Mouse (Mus musculus): Measurements from ENCODE around the gene Nxpe4. TPM values are rescaled to one million over a fixed set of nuclear protein-coding genes. Genes with fewer than 3 reads are reported as not detected.
A peak's percentile ranks its signal among the peaks of the same experiment; 100 is the strongest.
"Not testable (repeated sequence)": the region's sequence is repeated elsewhere in the genome, so short reads cannot be mapped to it uniquely, and the experiment has no call there.

Nxpe4 gene
- polyA plus RNA-seq, 1 experiment from 2014 or later: 4.4 TPM

DNA sequence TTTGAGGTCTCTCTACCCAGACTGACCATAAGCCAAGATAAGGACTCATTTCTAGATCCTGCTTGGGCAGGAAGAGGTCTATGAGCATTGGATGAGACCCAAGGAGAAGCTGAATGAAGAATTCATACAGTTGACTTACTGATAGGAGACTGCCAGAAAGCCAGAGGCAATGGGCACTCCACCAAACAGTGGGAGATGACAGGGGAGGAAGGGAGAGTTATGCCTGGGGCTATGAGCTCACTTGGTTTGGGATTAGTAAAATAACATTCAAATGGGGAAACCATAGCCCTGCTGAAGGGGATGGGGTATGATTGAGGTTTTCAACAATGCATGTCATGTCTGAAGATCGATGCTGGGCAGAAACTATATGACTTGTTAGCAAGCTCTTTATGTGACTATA lies 128.5 kb downstream of the Nxpe4 start:
- Histone ChIP-seq H3K36me3 (ENCODE audit: control insufficient read depth, insufficient read depth, low read length) (no peaks in the 10 kb centered on the region), H3K4me2 (ENCODE audit: low read depth, low read length) (no peak overlapping the region), H3K9me3 (ENCODE audit: control insufficient read depth, low read length) (no peaks in the 10 kb centered on the region), H3K4me1 (ENCODE audit: control insufficient read depth, insufficient read depth, low read length) (no peaks in the 10 kb centered on the region), H3K27me3 (replicated peaks; ENCODE audit: control insufficient read depth, insufficient read depth, low read length) (no peaks in the 10 kb centered on the region), H3K9ac (ENCODE audit: low read depth, low read length) (no peak overlapping the region), H3K27ac (ENCODE audit: low read length) (no peak overlapping the region), H3K4me3 (ENCODE audit: low read length) (no peak overlapping the region)
- no peak for ATAC-seq
- 91% methylated on average over 1 of the region's 1 CpGs for WGBS

DNA sequence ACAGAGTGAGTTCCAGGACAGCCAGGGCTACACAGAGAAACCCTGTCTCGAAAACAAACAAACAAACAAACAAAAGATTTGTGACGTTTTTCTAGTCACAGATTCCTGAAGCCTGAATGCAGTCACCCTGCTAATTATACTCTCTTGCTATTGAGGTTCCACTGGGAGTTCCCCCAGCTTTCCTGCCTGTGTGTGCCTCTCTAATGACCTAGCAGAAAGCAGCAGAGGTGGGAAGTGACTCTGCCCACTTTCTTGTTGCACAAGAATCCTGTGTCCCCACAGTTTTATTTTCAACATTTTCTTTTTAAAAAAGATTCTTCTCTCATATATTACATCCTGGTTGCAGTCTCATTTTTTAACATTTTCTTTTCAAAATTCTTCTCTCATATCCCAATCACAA lies 132.9 kb downstream of the Nxpe4 start:
- H3K4me1 ChIP-seq (ENCODE audit: control insufficient read depth, insufficient read depth, low read length): no peaks in the 10 kb centered on the region
- H3K4me3 ChIP-seq (ENCODE audit: low read length): no peak overlapping the region
- no peaks in the 10 kb centered on the region for H3K9me3 ChIP-seq (ENCODE audit: control insufficient read depth, low read length)
- H3K9ac ChIP-seq (ENCODE audit: low read depth, low read length): no peak overlapping the region
- WGBS: 64% methylated on average over 2 of the region's 2 CpGs
- no peaks in the 10 kb centered on the region for H3K36me3 ChIP-seq (ENCODE audit: control insufficient read depth, insufficient read depth, low read length)
- no peak overlapping the region for H3K27ac ChIP-seq (ENCODE audit: low read length)
- no peaks in the 10 kb centered on the region for H3K27me3 ChIP-seq (replicated peaks; ENCODE audit: control insufficient read depth, insufficient read depth, low read length)
- no peak overlapping the region for H3K4me2 ChIP-seq (ENCODE audit: low read depth, low read length)
- ATAC-seq: no peak

DNA sequence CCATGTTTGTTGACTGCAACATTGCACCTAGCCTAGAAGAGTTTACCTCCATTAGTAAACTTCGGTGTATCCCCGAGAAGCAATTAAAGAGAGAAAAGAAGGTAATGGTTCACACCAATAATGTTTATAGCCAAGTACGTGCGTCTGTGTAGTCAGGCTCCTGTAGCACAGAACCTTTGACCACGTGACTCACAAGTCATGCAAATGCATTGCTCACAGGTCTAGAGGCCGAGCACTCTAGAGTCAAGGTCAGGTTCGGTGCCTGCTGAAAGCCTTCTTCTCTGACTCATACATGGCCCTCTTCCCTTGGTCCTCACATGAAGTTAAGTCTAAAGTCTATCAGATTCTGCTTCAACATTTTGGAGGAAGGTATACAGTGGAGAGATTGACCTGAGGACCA lies 137.2 kb downstream of the Nxpe4 start:
- Histone ChIP-seq H3K9me3 (ENCODE audit: control insufficient read depth, low read length) (no peaks in the 10 kb centered on the region), H3K27ac (ENCODE audit: low read length) (no peak overlapping the region), H3K4me2 (ENCODE audit: low read depth, low read length) (no peak overlapping the region), H3K4me3 (ENCODE audit: low read length) (no peak overlapping the region), H3K27me3 (replicated peaks; ENCODE audit: control insufficient read depth, insufficient read depth, low read length) (no peaks in the 10 kb centered on the region), H3K4me1 (ENCODE audit: control insufficient read depth, insufficient read depth, low read length) (no peaks in the 10 kb centered on the region), H3K36me3 (ENCODE audit: control insufficient read depth, insufficient read depth, low read length) (no peaks in the 10 kb centered on the region), H3K9ac (ENCODE audit: low read depth, low read length) (no peak overlapping the region)
- WGBS: 74% methylated on average over 7 of the region's 7 CpGs
- ATAC-seq: 0 out of 2 replicates have a peak, but pooled peaks have one; percentile 40

DNA sequence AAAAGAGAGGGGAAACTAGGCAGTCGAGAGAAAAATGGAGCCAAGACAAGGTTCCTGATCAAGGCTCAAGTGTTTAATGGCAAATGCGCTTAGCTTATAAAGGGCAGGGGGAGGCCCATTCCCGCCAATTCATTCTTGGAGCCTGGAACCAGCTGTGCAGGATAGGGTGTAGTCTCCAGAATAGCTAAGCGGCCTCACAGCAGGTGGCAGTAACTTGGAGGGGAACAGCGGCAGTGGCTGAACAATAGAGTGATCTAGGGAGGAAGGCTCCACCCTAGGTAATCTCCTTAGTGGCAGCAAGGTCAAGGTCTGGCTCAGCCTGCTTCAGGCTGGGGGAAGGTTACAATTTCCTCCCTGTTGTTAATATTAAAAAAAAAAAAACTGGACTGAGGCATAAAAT lies 141.7 kb downstream of the Nxpe4 start:
- not testable (repeated sequence) for H3K4me3 ChIP-seq (ENCODE audit: low read length); H3K4me2 ChIP-seq (ENCODE audit: low read depth, low read length); H3K27ac ChIP-seq (ENCODE audit: low read length); H3K4me1 ChIP-seq (ENCODE audit: control insufficient read depth, insufficient read depth, low read length); H3K36me3 ChIP-seq (ENCODE audit: control insufficient read depth, insufficient read depth, low read length); H3K9ac ChIP-seq (ENCODE audit: low read depth, low read length); H3K27me3 ChIP-seq (replicated peaks; ENCODE audit: control insufficient read depth, insufficient read depth, low read length); ATAC-seq; H3K9me3 ChIP-seq (ENCODE audit: control insufficient read depth, low read length)
- 54% methylated on average over 5 of the region's 5 CpGs for WGBS

DNA sequence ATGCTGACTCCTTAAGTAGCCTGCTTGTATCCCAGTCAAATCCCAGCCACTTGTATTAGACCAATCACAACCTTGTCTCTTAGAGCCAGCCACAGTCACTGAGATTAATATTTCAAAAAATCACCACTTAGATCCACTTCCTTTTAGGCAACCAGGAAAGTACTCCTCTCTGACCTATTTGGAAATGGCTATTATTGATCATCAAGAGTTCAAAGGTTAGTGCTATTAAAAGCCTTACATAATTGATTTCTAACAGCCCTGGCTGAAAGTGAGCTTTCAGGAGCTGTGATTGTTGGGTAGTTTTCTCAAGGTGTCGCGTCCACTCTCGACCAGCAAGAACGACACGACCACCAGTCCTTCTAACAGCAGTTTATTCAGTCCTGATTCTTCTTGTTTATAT lies 149.4 kb downstream of the Nxpe4 start:
- no peak overlapping the region for H3K27ac ChIP-seq (ENCODE audit: low read length)
- no peaks in the 10 kb centered on the region for H3K4me1 ChIP-seq (ENCODE audit: control insufficient read depth, insufficient read depth, low read length)
- no peak overlapping the region for H3K9ac ChIP-seq (ENCODE audit: low read depth, low read length)
- H3K4me3 ChIP-seq (ENCODE audit: low read length): no peak overlapping the region
- H3K27me3 ChIP-seq (replicated peaks; ENCODE audit: control insufficient read depth, insufficient read depth, low read length): no peaks in the 10 kb centered on the region
- no peak for ATAC-seq
- no peaks in the 10 kb centered on the region for H3K9me3 ChIP-seq (ENCODE audit: control insufficient read depth, low read length)
- H3K4me2 ChIP-seq (ENCODE audit: low read depth, low read length): no peak overlapping the region
- 74% methylated on average over 5 of the region's 5 CpGs for WGBS
- H3K36me3 ChIP-seq (ENCODE audit: control insufficient read depth, insufficient read depth, low read length): no peaks in the 10 kb centered on the region

DNA sequence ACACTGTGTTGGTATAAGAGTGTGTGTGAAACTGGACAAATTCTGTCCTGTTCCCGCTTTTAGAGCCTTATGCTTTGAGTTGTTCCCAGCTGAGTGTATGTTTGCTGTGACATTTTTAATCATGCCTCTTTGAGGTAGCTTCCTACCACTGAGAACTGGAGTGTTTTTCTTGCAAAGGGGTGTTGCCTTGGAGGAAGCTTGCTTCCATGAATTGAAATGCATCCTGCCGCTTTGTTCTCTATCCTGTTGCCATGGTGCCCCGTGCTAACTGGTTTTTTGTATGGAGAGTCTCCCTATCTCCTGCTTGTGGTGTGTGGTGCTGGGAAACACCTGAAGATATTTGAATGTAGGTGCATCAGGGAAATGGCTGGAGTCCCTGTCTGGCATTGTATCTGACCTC lies 152.4 kb downstream of the Nxpe4 start:
- H3K4me3 ChIP-seq (ENCODE audit: low read length): no peak overlapping the region
- H3K9ac ChIP-seq (ENCODE audit: low read depth, low read length): no peak overlapping the region
- H3K9me3 ChIP-seq (ENCODE audit: control insufficient read depth, low read length): no peaks in the 10 kb centered on the region
- H3K4me1 ChIP-seq (ENCODE audit: control insufficient read depth, insufficient read depth, low read length): no peaks in the 10 kb centered on the region
- ATAC-seq: no peak
- H3K27ac ChIP-seq (ENCODE audit: low read length): no peak overlapping the region
- WGBS: 51% methylated on average over 3 of the region's 3 CpGs
- no peaks in the 10 kb centered on the region for H3K27me3 ChIP-seq (replicated peaks; ENCODE audit: control insufficient read depth, insufficient read depth, low read length)
- no peak overlapping the region for H3K4me2 ChIP-seq (ENCODE audit: low read depth, low read length)
- no peaks in the 10 kb centered on the region for H3K36me3 ChIP-seq (ENCODE audit: control insufficient read depth, insufficient read depth, low read length)

DNA sequence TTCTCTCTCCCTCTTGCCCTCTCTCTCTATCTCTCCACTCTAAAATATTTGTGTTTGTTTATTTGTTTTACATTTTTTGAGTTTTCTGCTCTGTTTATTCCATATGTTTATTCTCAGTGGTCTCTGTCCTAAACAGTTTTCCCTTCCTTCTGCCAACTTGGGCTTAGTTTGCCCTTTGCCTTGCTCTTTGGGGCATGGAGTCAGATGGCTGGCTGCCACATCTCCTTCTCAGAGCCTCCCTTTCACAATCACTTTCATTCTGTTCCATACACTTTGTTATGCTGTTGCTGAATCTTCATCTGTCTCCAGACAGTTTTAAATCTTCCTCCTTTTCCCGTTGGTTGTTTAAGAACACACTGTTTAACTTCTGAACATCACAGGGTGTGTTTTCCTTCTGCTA lies 154.0 kb downstream of the Nxpe4 start:
- H3K27me3 ChIP-seq (replicated peaks; ENCODE audit: control insufficient read depth, insufficient read depth, low read length): no peaks in the 10 kb centered on the region
- no peak overlapping the region for H3K9ac ChIP-seq (ENCODE audit: low read depth, low read length)
- H3K4me1 ChIP-seq (ENCODE audit: control insufficient read depth, insufficient read depth, low read length): no peaks in the 10 kb centered on the region
- ATAC-seq: no peak
- no peaks in the 10 kb centered on the region for H3K36me3 ChIP-seq (ENCODE audit: control insufficient read depth, insufficient read depth, low read length)
- 70% methylated on average over 1 of the region's 1 CpGs for whole genome bisulfite sequencing
- H3K4me3 ChIP-seq (ENCODE audit: low read length): no peak overlapping the region
- H3K9me3 ChIP-seq (ENCODE audit: control insufficient read depth, low read length): no peaks in the 10 kb centered on the region
- H3K27ac ChIP-seq (ENCODE audit: low read length): no peak overlapping the region
- no peak overlapping the region for H3K4me2 ChIP-seq (ENCODE audit: low read depth, low read length)

DNA sequence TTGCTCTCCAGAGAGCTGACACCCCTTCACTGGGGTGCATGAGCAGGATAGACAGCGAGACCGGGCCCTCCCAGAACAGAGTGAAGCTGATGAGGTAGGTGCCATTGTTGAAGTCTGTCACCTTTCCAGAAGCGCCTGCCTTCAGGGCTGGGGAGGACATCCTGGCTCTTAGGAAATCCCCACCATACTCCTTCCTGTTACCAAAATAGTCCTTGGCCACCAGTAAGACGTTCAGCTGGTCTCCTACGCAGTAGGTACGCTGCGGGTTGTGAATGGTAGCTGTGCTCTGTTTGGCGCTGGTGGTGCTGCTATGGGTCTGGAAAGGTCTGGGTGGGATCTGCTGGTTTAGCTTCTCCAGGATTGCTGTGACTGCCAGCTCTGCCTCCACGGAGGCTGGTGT lies 164.5 kb downstream of the Nxpe4 start:
- H3K27ac ChIP-seq (ENCODE audit: low read length): no peak overlapping the region
- 85% methylated on average over 9 of the region's 9 CpGs for WGBS
- H3K9ac ChIP-seq (ENCODE audit: low read depth, low read length): no peak overlapping the region
- H3K4me3 ChIP-seq (ENCODE audit: low read length): no peak overlapping the region
- H3K4me1 ChIP-seq (ENCODE audit: control insufficient read depth, insufficient read depth, low read length): no peaks in the 10 kb centered on the region
- H3K36me3 ChIP-seq (ENCODE audit: control insufficient read depth, insufficient read depth, low read length): no peaks in the 10 kb centered on the region
- no peaks in the 10 kb centered on the region for H3K27me3 ChIP-seq (replicated peaks; ENCODE audit: control insufficient read depth, insufficient read depth, low read length)
- no peak for ATAC-seq
- H3K9me3 ChIP-seq (ENCODE audit: control insufficient read depth, low read length): no peaks in the 10 kb centered on the region
- no peak overlapping the region for H3K4me2 ChIP-seq (ENCODE audit: low read depth, low read length)

DNA sequence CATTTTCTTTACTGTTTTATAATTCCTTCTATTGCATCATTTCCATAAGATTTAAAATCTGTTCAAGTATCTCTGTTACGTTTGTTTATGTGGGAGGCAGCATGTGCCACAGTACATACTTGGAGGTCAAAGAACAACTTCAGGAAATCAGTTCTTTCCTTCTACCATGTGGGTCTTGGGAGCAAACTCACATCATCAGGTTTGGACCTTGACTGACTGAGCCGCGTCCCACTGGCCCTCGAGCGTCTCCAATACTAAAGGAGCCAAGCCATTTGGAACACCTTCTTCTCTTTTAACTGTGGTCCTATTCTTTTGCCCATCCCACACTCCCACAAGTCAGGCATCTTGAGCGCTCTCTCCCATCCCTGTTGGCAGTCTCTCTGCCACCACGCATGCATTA lies 167.8 kb downstream of the Nxpe4 start:
- Histone ChIP-seq H3K4me2 (ENCODE audit: low read depth, low read length) (no peak overlapping the region), H3K36me3 (ENCODE audit: control insufficient read depth, insufficient read depth, low read length) (no peaks in the 10 kb centered on the region), H3K27ac (ENCODE audit: low read length) (no peak overlapping the region), H3K4me3 (ENCODE audit: low read length) (no peak overlapping the region), H3K9me3 (ENCODE audit: control insufficient read depth, low read length) (no peaks in the 10 kb centered on the region), H3K27me3 (replicated peaks; ENCODE audit: control insufficient read depth, insufficient read depth, low read length) (no peaks in the 10 kb centered on the region), H3K9ac (ENCODE audit: low read depth, low read length) (no peak overlapping the region), H3K4me1 (ENCODE audit: control insufficient read depth, insufficient read depth, low read length) (no peaks in the 10 kb centered on the region)
- no peak for ATAC-seq
- WGBS: 85% methylated on average over 7 of the region's 7 CpGs

DNA sequence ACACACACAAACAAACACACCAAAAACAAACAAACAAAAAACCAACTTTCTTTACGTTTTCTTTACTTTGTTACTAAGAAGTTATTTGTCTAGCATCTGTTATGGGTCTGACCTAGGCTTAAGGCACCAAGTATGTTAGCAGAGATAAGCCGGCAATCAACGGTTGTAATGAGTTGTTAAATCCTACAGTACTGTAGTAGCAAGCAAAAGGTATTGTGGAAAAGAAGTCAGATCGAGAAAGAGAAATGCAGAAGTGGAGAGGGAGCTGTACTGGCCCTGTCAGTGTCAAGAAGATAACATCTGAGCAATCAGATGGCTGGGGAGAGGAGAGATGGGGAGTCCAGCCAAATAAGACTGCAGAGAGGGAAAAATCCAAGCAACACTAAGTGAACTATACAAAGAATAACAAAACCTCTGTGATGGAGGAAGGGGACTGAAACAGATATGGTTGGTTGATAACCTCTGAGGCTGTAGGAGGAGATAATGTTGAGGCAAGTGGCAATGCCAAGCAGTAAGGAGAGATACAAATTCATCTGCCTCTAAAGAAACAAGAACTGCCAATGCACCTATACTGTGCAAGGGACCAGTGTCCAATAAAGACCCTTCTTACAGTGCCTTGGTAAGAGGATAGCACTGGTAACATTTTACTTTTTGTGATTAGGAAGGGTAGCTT lies 177.1 kb downstream of the Nxpe4 start:
- H3K9me3 ChIP-seq (ENCODE audit: control insufficient read depth, low read length): no peaks in the 10 kb centered on the region
- no peak overlapping the region for H3K9ac ChIP-seq (ENCODE audit: low read depth, low read length)
- H3K4me3 ChIP-seq (ENCODE audit: low read length): no peak overlapping the region
- H3K36me3 ChIP-seq (ENCODE audit: control insufficient read depth, insufficient read depth, low read length): no peaks in the 10 kb centered on the region
- H3K27me3 ChIP-seq (replicated peaks; ENCODE audit: control insufficient read depth, insufficient read depth, low read length): no peaks in the 10 kb centered on the region
- no peak overlapping the region for H3K4me2 ChIP-seq (ENCODE audit: low read depth, low read length)
- no peaks in the 10 kb centered on the region for H3K4me1 ChIP-seq (ENCODE audit: control insufficient read depth, insufficient read depth, low read length)
- WGBS: 57% methylated on average over 4 of the region's 4 CpGs
- H3K27ac ChIP-seq (ENCODE audit: low read length): no peak overlapping the region
- no peak for ATAC-seq

All from intestine, embryonic 16.5 days (tissue).